Comparison of ENCODE assay signal across 26 mouse cellular contexts in genomic region chr5:149533847-149534246, GRCm38 (mm10). TPM values are rescaled to one million over a fixed set of nuclear protein-coding genes. Genes with fewer than 3 reads are reported as not detected.
A peak's percentile ranks its signal among the peaks of the same experiment; 100 is the strongest.
DNase-seq lines count a peak whose midpoint lies in the region; ATAC-seq and TF ChIP-seq lines count a peak whose summit lies in the region.
"Had no signal": no experiment of that assay in that cellular context is flagged by ENCODE, and none has a peak within 500 bp of the region (broad histone marks: within the 10 kb centered on the region; RNA-seq: fewer than 3 reads in every experiment).

No protein-coding gene starts in this region.

- no peak overlapping the region for H3K27ac ChIP-seq in midbrain, embryonic 11.5 days (ENCODE audit: low read depth, low read length)
- no peak overlapping the region for H3K27ac ChIP-seq in midbrain, embryonic 15.5 days
- no peak overlapping the region for H3K27ac ChIP-seq in ES-E14 (ENCODE audit: insufficient read depth, low read depth, low read length, poor library complexity, severe bottlenecking)

- no peak overlapping the region for H3K4me3 ChIP-seq in midbrain, embryonic 11.5 days (ENCODE audit: low read depth, low read length)
- H3K4me3 ChIP-seq in midbrain, embryonic 15.5 days: no peak overlapping the region
- H3K4me3 ChIP-seq in ES-E14 (ENCODE audit: insufficient read depth in 1 of 2, low read depth in 1 of 2, low read length in 2 of 2, poor library complexity in 1 of 2, severe bottlenecking in 1 of 2): no peak overlapping the region

- H3K27me3 ChIP-seq in midbrain, embryonic 11.5 days (ENCODE audit: control insufficient read depth, insufficient read depth, low read length): no peaks in the 10 kb centered on the region
- no peaks in the 10 kb centered on the region for H3K27me3 ChIP-seq in midbrain, embryonic 15.5 days (replicated peaks)
- H3K27me3 ChIP-seq: CH12.LX, Patski had no signal

- no peaks in the 10 kb centered on the region for H3K4me1 ChIP-seq in midbrain, embryonic 11.5 days (ENCODE audit: control insufficient read depth, insufficient read depth, low read length)
- peaks cover 27% of the 10 kb centered on the region for H3K4me1 ChIP-seq in midbrain, embryonic 15.5 days
- peaks cover 3 to 8% of the 10 kb centered on the region in 2 experiments; a peak in 2 of 4 replicates for H3K4me1 ChIP-seq in ES-E14 (ENCODE audit: control insufficient read depth in 2 of 2, insufficient read depth in 2 of 2, low read length in 2 of 2, poor library complexity in 1 of 2)

- 88% methylated on average over 2 of the region's 2 CpGs for WGBS in midbrain, embryonic 11.5 days
- WGBS in midbrain, embryonic 15.5 days: 93% methylated on average over 2 of the region's 2 CpGs

- H3K9me3 ChIP-seq in midbrain, embryonic 11.5 days (ENCODE audit: control insufficient read depth, low read length): no peaks in the 10 kb centered on the region
- no peaks in the 10 kb centered on the region for H3K9me3 ChIP-seq in midbrain, embryonic 15.5 days
- H3K9me3 ChIP-seq in ES-E14 (ENCODE audit: control insufficient read depth, insufficient read depth, low read depth, low read length): no peaks in the 10 kb centered on the region

- in situ Hi-C loops in ES-E14 (cut with MboI; ENCODE audit: low sequenced_read_pairs in 2 of 2, unreplicated experiment in 2 of 2): no loop called here

- DNase-seq in midbrain, embryonic 11.5 days (ENCODE audit: low spot score, missing footprints): peak; percentile 56
- no peak for DNase-seq in ES-E14 (ENCODE audit: low read depth, low spot score)
- peak; percentile 56 for DNase-seq in brain, adult 2 months (ENCODE audit: low read depth, low spot score)
- no peak for DNase-seq in testis, postnatal 14 days (ENCODE audit: low spot score)
- DNase-seq in layer of hippocampus, postnatal 36 days: no peak
- DNase-seq: adrenal gland, adult 2 months; adrenal gland, adult 8-10 months; adrenal gland, postnatal 10 days; adrenal gland, postnatal 14 days; adrenal gland, postnatal 25 days; adrenal gland, postnatal 36 days; B cell, adult 2 months; cerebellum, adult 11 months; cerebellum, adult 11-12 months; cerebellum, adult 18-20 months; cerebellum, adult 2 months; cerebellum, adult 8-10 months had no signal

- H3K36me3 ChIP-seq in midbrain, embryonic 11.5 days (ENCODE audit: control insufficient read depth, insufficient read depth, low read length): no peaks in the 10 kb centered on the region
- H3K36me3 ChIP-seq in midbrain, embryonic 15.5 days (replicated peaks): no peaks in the 10 kb centered on the region
- H3K36me3 ChIP-seq in ES-E14 (ENCODE audit: control insufficient read depth, insufficient read depth, low read length, poor library complexity, severe bottlenecking): no peaks in the 10 kb centered on the region
- H3K36me3 ChIP-seq: G1E had no signal

- no peak overlapping the region for H3K4me2 ChIP-seq in midbrain, embryonic 11.5 days
- no peak overlapping the region for H3K4me2 ChIP-seq in midbrain, embryonic 15.5 days

- H3K9ac ChIP-seq in midbrain, embryonic 11.5 days (ENCODE audit: low read length): no peak overlapping the region
- no peak overlapping the region for H3K9ac ChIP-seq in midbrain, embryonic 15.5 days
- H3K9ac ChIP-seq in ES-E14 (ENCODE audit: insufficient read depth, low read depth, low read length, poor library complexity, severe bottlenecking): no peak overlapping the region

- ATAC-seq in midbrain, embryonic 11.5 days (ENCODE audit: low FRiP score): no peak
- ATAC-seq in midbrain, embryonic 15.5 days (replicated peaks): no peak
- ATAC-seq: activated CD4-positive, CD25-positive, alpha-beta regulatory T cell, adult 4 months; CD4-positive, CD25-positive, alpha-beta regulatory T cell, adult 4 months; Patski had no signal

TF ChIP-seq in ES-E14, 5 proteins besides CTCF, POLR2A, EP300 and RAD21:
- TF ChIP-seq ZC3H11A (IDR thresholded peaks at IDR 0.05; ENCODE audit: borderline replicate concordance, low read depth, low read length): no peak
- TF ChIP-seq MAFK (IDR thresholded peaks at IDR 0.05; ENCODE audit: insufficient read depth, low read depth, low read length): 0 out of 2 replicates have a peak, but pooled peaks have one; percentile 12
TF ChIP-seq in ES-E14: peak in this region for 1.

RNA-seq across cellular contexts. Expression of gene Wdr95, which starts 5.4 kb away (rescaled TPM):
- 0.08 and 0.33 TPM in 2 replicates for polyA plus RNA-seq in midbrain, embryonic 11.5 days (2014; fragmentation: Nextera tagmentation; extraction: Ambion mirVana)
- 0.14 and 0.27 TPM in 2 replicates for polyA plus RNA-seq in midbrain, embryonic 15.5 days (2015; fragmentation: Nextera tagmentation; extraction: Ambion mirVana)
- 1.1 and 1.5 TPM in 2 replicates for total RNA-seq in ES-E14 (2012; rRNA removed)
- total RNA-seq in layer of hippocampus, postnatal 36 days (2021): 1 to 10 TPM in 1 of 2 experiments, under 1 TPM in 1; 0.62 to 2.4 TPM
- total RNA-seq: adrenal gland, adult 18-20 months; adrenal gland, adult 2 months; adrenal gland, postnatal 14 days; adrenal gland, postnatal 25 days; adrenal gland, postnatal 36 days; adrenal gland, postnatal 4 days; CH12.LX; G1E; MEL had no signal
- polyA plus RNA-seq: activated CD4-positive, CD25-positive, alpha-beta regulatory T cell, adult 4 months; adrenal gland, adult 2 months; CD4-positive, CD25-positive, alpha-beta regulatory T cell, adult 4 months; G1E had no signal

Comparison
In these comparisons a context has a peak if more than half of its experiments do, and no peak if none do; other contexts are left out.
1. DNase-seq: peak in midbrain, embryonic 11.5 days (single experiment) and brain, adult 2 months (single experiment); none in ES-E14 (single experiment), testis, postnatal 14 days (single experiment) and layer of hippocampus, postnatal 36 days (0 of 2).